Mouse (Mus musculus) left cerebral cortex, postnatal 25 days (tissue): ENCODE measurements around the gene Ccl2. TPM values are rescaled to one million over a fixed set of nuclear protein-coding genes. Genes with fewer than 3 reads are reported as not detected.

ENCODE experiments used
- DNase-seq, 2 experiments: peaks; one replicate each; pipeline ENCODE4 v3.0.0; 2022; ENCODE audit warnings: low spot score in 2 of 2, mixed read lengths in 1 of 2
- intact Hi-C: fragments of 180-260 bp; cut with DNase I; formaldehyde crosslinking; loops from one replicate; pipeline ENCODE4 v1.15.1; 2025
- total RNA-seq, 2 experiments: library from RNA; stranded (reverse); gene quantifications; 2 replicates each; pipeline ENCODE4 v1.2.3; 2021

Ccl2 gene
- not detected for total RNA-seq

DNA sequence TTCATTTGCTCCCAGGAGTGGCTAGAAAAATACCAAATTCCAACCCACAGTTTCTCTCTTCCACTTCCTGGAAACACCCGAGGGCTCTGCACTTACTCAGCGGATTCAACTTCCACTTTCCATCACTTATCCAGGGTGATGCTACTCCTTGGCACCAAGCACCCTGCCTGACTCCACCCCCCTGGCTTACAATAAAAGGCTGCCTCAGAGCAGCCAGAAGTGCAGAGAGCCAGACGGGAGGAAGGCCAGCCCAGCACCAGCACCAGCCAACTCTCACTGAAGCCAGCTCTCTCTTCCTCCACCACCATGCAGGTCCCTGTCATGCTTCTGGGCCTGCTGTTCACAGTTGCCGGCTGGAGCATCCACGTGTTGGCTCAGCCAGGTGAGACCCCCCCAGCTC lies at the start of gene Ccl2:
Gene Ccl2 (plus strand): TSS at position 216 of the 400 bp plus-strand sequence.
- intact Hi-C loops: loop anchor here (5.0 kb wide), 1 partner anchor 38 kb away; no protein-coding TSS in a partner anchor
- peak; percentile 22 to 73 for DNase-seq

DNA sequence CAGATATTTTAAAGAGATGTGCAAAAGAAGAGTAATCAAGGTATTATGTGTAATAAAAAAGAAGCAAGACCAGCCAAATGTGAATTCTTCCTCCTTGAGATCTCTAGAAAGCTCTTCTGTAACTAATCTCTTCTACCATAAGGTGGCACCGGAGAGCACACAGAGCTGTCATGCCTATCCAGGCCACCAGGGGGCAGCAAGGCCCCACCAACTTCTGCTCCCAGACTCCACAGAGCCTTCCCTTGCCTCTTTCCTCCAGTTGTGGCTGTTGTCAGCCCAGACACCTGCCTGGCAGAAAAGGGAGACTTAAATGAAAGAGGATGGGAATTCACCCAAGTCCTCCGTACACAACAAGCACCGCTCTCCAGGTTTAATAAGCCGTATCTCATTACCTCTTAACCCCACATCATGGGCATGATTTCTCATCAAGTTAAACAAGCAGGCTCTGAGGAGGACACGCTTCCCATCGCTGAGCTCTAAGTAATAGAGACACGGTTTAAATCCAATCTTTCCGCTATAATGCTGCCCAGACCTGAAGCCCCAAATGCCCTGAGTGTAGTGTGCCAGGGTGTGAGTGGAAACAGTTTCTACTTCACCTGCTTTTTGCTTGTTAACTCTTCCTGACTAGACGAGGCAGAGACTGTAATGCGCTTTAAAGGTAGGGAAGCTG lies 39.1 kb upstream of the Ccl2 start:
- peak; percentile 81 to 88 for DNase-seq
- intact Hi-C loops: loop anchor here (1.0 to 5.0 kb wide), 3 partner anchors 41 to 896 kb away; partner anchors contain the start of genes Ccl2, Fndc8, Gm17268 and Rad51d

DNA sequence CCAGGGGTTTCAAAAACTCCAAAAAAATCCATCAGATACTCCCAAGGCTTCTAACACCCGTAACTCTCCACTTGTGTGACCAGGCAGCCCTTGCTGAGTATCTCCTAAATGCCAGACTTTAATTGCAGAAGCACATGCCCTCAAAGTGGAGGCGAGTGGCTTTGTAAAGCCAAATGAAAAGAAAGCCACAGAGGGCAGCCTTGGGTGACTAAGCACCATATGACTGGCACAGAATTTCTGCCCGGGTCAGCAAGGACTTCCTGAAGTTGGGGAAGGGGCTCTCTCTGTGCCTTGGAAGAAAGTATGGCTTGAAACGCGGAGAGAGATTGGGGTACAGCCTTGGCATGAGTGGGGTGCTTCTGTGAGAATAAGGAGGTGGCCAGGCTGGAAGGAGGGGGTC lies 38.3 kb upstream of the Ccl2 start:
- intact Hi-C loops: loop anchor here (5.0 kb wide), 2 partner anchors 40 to 895 kb away; partner anchors contain the start of genes Ccl2, Fndc8, Gm17268 and Rad51d
- no peak for DNase-seq

DNA sequence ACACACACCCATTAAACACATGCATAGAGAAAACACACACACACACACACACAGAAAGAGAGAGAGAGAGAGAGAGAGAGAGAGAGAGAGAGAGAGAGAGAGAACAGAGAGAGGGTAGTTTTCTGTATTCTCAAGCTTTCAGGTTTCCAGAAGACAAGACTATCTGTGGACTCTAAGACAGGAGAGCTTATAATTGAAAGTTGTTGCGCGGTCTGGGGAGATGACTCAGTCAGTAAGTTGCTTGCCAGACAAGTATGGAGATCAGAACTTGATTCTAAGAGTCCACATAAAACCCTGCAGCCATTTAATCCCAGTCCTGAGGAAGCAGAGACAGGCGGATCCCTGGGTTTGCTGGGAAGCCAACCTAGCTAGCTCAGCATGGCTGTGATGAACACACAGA lies 36.7 kb upstream of the Ccl2 start:
- DNase-seq: no peak
- intact Hi-C loops: loop anchor here (5.0 kb wide), 2 partner anchors 39 to 894 kb away; partner anchors contain the start of genes Ccl2, Fndc8, Gm17268 and Rad51d

DNA sequence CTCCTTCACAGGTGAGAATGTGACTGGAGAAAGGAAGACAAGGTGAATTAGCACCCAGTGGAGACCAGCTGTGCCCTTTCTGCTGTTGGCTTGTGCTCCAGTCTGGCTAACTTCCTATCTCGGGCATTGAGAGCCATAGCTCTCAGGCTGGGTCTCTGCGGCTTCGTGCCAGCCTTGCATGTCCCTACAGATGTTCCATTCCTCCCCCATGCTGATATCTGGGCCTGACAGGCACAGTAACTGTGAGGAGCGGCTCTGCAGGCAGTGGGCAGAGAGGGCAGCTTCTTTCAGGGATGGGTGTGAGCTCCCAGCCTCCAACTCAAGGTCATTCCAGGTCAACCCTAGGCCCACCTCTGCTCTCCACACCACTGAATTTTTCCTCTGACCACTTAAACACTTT lies 35.9 kb upstream of the Ccl2 start:
- intact Hi-C loops: loop anchor here (5.0 kb wide), 2 partner anchors 38 to 893 kb away; partner anchors contain the start of genes Ccl2, Fndc8, Gm17268 and Rad51d
- no peak for DNase-seq

DNA sequence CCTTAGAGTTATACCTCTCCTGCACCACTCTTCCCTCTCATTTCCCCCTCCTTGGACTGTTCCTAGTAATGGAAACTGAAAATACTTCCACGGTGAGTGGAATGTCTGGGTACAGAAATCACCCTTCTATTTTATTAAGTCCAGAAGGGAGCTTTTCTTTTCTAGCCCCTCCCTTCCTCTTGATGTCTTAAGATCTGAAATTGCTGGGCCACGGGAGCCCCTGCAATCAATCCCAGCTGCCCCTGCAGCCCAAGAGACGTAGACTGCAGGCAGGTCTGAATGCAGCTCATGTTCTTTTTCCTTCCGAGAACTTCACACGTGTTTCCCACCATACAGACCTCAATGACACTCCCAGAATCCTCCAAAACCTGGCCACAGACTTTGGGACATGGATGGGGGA lies 34.8 kb upstream of the Ccl2 start:
- intact Hi-C loops: loop anchor here (5.0 kb wide), 1 partner anchor 67 kb away; no protein-coding TSS in a partner anchor
- no peak for DNase-seq

DNA sequence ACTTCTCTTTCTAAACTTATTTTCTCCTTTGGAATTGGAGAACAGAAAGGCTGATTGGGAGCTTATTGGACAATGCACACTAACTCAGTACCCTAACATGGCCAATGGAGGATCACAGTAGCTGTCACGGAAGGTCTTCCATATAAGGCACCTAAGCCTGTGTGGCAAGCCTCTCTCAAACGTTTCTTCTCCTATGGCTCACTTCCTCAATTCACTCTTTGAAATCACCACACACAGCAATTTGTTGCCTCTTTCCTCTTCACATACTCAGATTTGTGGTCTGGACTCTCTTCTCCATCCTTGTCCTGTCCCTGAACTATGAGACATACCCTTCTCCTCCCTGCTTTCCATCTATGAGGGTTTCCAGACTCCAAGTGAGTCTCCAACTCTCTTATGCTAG lies 30.6 kb upstream of the Ccl2 start:
- DNase-seq: no peak
- intact Hi-C loops: loop anchor here (5.0 kb wide), 1 partner anchor 62 kb away; no protein-coding TSS in a partner anchor

DNA sequence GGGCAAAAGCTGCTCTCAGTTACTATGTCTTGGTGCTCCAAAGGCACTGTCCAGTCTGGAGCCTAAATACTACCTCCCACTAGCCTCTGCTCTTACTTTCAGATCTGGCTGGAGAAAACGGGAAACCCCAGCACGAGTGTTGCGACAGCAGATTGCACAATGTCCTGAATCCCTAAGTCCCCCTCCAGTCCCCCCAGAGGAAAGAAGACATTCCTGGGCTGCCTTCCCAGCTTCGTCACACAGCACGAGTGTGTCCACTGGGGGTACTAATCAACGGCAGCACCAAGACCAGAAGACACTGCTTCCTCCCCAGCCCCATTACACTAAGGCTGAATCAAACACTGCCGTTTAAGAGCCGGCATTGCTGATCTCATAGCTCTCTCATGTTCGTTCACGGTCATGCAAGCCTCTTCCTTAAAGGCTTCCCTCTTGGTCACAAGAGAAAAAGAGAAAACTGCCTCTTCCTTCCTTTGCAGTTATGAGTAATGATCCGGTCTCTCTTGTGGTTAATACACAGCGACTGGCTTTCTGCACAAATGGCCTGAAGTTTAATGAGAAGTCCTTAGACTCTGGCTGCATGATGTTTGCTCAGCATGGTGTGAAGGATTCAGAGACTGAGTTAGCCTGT lies 28.5 kb upstream of the Ccl2 start:
- intact Hi-C loops: no loop called here

DNA sequence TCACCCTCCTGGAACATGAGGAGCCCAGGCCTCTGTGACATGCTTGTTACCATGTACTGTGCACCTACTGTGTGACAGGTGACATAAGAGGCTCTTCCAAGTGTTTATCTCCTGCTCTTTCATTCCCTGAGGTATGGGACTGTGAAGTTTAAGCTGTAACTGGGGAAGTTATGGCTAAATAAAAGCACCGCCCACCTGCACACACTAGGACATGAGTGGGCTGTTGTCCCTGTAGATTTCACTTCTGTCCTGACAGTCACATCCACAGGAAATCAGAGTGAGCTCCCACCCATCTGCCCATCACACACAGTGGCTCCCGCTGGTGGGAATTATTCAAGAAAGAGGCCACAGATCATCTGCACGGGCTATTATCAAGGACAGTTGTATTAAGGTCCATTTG lies 25.3 kb upstream of the Ccl2 start:
- intact Hi-C loops: no loop called here
- DNase-seq: peak in 1 of 2 experiments; percentile 67

More for the DNA sequence above, 28.5 kb upstream of the Ccl2 start:
- DNase-seq: no peak

DNA sequence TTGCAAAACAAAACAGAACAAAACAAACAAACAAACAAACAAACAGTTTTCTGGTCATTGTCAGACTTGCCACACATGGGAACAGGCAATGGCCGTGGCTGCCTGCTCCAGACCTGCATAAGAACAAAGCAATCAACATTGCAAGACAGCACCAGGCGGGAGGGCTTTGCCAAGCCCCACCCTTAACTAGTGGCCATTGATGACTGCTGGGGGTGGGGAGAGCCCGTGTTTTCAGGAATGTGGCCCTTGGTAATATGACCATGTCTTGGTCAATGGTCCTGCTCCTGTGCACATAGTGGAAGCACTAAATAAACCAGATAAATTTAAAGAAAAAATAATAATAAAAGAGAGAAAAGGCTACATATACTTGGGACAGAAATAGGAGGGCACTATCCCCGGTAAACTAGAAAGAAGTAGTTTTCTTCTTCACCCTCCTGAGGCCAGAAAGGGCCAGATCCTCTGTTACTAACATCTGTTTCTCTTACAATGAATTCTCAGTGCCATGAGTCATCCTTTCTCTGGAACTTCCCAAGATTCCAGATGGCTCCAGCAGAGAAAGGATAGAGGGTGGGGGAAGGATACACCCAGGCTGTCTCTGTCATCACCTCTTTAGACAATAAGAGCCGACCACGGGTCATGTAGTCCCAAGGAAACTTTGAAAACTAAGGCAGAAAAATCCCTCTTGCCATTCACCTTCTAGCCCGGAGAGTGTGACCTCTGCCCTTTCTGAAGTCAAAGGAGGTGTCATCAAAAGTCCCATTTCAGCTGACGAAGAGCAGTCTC lies 23.8 kb upstream of the Ccl2 start:
- DNase-seq: peak in 1 of 2 experiments; percentile 43

DNA sequence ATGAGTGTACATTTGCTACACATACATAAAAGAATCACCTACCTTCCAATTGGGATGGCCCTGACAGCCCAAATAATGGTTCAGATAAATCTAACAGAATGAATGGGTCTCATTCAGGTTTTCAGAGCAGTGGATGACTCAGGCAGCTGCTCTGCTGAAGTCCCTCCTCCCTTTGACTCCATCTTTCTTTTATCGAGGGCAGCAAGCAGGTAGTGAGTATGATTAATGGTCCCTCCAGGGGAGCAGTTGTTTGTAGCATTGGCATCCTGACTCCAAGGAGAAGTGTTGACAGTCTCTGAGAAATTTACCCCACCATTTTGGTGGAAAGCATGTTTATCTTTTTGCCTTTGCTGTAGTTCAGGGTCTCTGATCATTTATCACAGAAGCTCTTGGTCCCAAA lies 21.6 kb upstream of the Ccl2 start:
- intact Hi-C loops: no loop called here
- no peak for DNase-seq

More for the DNA sequence above, 23.8 kb upstream of the Ccl2 start:
- intact Hi-C loops: no loop called here

DNA sequence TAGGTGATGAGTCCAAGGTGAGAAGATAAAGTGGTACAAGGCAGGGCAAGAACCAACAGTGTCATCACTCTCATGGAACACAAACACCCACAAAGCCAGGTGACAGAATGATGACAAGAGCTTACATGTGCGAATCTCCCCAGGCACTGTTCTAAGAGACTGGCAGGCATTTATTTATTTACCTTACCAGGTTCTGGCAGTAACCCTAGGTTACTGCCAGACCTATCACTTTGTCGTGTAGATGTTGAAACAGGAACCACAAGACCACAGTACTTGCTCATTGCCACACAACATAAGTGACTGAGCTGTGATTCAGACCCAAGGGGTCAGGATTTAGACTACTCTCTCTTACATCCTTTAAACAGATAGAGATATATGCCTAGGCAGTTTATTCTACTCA lies 20.3 kb upstream of the Ccl2 start:
- intact Hi-C loops: no loop called here

DNA sequence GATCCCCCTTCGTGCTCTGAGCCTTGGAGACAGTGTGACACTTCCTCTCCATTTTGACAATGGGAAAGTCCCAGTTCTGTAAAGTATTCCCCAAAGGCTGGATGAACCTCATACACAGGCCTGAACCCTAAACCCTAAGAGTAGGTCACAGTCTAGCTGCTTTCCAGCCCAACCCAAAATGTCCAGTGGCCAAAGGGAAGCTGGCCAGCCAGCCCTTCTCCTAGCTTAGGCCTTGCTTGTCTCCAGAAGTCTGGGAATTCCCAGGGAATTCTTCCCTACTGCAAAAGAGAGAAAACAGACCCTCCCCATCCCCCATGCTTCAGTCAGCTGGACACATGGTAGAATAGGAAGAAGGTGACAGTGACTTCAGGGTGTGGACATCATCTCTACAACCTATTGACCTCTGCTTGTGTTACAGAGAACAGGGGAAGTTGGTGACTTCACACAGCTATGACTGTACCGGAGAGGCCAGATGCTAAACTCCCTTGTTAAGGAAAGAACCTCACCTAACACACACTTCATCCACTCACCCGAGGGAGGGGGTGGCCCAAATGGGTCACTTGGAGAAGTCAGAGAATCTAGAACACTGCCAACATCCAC lies 19.1 kb upstream of the Ccl2 start:
- intact Hi-C loops: no loop called here
- no peak for DNase-seq

More for the DNA sequence above, 20.3 kb upstream of the Ccl2 start:
- DNase-seq: no peak

DNA sequence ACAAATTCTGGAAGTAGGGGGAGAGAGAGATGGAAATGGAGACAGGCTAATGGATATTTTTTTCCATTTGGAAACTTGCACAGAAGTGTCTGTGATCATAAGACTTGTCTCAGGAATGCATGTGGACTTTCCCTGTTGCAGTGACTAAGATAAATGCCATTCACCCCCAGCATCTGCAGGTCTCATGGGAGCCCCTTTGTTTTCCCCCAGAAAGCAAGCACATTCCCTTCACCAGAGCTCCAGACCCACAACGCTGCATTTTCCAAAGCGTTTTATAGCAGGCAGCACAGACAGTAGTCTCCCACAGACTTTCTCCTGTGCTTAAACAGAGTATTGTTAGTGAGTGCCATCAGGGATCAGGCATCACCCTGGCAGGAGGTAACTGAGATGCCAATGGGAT lies 16.0 kb upstream of the Ccl2 start:
- DNase-seq: no peak
- intact Hi-C loops: no loop called here

DNA sequence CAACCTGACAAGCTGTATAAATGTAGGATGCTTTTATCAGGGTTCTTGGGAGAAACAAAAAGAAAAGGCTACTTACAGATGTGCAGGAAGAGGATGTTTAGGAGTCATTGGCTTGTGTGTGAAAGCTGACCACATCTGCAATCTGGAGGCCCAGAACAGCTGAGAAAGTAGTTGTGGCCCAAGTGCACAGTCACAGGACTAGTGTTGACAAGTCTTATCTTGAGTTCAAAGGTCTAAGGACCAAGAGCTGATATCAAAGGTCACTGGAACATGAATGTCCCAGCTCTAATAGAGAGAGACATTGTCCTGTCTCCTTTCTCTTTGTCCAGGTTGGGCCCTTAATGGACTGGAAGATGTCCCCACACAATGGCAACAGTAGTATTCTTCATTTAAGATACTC lies 15.6 kb upstream of the Ccl2 start:
- intact Hi-C loops: no loop called here
- no peak for DNase-seq

DNA sequence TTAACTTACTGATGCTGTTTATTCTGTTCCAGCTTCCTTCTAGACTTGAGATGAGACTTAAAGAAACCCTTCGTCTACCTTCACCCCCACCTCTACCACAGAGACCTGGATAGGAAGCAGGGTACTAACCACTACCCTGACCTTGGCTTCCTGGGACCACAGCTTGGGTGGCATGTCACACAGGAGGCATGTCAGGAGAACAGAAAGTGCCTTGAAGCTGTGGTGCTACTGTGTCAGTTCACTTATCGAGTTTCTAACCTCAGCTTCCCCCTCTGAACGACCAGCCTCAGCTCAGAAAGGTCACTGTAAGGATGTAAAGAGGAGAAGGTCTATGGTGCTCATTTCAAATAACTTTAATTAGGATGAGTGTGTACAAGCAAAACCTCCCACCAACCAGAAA lies 14.0 kb upstream of the Ccl2 start:
- no peak for DNase-seq
- intact Hi-C loops: no loop called here

DNA sequence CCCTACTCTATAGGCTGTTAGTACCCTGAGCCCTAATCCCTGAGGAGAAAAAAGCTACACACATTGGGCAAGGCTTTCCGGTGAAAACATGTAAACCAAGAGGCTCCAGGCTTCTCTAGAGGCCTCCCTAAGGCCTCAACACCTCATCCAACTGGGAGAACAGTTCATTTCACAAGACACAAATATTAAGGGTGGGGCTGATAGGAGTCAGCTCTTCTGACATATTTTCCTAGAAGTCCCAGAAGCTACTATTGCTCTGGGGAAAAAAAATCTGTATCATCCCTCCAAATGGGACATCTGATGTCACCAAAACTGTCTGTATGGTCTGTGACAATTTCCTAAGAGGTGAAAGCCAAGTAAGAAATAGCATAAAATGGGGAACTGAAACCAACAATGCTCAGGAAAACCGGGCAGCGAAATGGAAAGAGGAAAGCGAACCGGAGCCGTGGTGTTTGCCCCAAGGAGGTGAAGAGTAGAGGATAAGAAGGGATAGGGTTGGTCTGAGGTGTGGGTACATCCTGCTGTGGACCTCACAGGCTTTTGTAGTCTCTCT lies 12.8 kb upstream of the Ccl2 start:
- intact Hi-C loops: no loop called here
- no peak for DNase-seq

DNA sequence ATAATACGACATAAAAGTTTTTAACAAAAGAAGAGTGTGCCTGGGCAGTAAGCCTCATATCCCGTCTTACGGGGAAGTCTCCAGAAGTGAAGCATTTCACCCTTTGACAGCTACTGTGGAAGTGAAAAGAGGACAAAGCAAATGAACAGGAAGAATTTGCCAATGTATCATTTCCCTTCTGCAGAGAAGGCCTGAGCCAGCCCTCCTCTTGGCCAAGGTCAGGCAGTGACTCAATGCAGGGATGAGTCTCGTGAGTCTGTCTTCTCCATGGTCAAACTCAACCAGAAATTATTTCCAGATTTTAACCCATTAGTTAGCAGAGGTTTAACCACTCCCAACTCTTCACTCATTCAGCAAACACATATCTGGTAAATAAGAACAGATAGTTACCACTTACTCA lies 11.6 kb upstream of the Ccl2 start:
- no peak for DNase-seq
- intact Hi-C loops: no loop called here

DNA sequence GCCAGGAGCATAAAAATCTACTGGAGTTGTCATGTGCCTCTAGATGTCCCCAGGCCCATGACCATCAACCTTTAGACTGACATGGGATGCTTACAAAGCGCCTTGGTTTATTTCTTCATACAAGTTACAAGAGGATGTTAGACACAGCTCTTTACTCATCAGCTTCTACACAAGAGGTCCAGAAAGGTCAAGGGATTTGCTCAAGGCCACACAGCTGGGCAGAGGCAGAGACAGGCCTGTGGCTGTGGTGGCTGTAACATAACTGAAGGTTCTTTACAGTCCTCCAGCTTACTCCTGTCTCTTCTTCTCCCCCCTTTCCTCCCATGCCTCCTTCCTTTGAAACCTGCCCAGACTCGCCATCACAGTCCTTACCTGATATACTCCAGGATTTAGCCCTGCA lies 5.2 kb upstream of the Ccl2 start:
- intact Hi-C loops: no loop called here
- DNase-seq: no peak

DNA sequence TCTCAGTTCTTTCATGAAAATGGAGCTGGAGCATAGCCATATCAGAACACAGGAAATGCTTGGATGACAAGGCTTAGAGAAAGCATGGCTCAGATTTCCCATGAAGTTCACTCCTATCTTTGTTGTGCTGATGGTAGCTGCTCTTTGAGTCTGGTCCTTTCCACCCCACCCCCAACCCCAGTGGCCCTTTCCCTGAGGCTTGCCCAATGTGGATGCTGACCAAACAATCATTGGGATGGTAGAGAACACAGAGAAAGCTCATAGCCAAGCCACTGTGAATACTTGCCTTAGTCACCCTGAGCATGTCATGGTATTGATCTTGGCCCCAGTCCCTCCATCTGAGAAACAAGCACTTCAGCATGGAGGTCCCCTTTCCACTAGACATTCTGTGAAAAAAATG lies 3.2 kb upstream of the Ccl2 start:
- intact Hi-C loops: no loop called here
- no peak for DNase-seq
